ENCODE assay signal across 8 mouse cellular contexts in genomic region chr9:14612588-14612987, GRCm38 (mm10). TPM values are rescaled to one million over a fixed set of nuclear protein-coding genes. Genes with fewer than 3 reads are reported as not detected.
DNase-seq lines count a peak whose midpoint lies in the region; ATAC-seq lines count a peak whose summit lies in the region.

No protein-coding gene starts in this region.

- peak overlapping the region; percentile 93 for H3K4me3 ChIP-seq in kidney, embryonic 14.5 days (ENCODE audit: low read length)
- peak overlapping the region; percentile 89 for H3K4me3 ChIP-seq in embryonic facial prominence, embryonic 14.5 days (ENCODE audit: low read depth, low read length)
- peak overlapping the region; percentile 96 for H3K4me3 ChIP-seq in intestine, embryonic 14.5 days (ENCODE audit: low read depth, low read length)
- peak overlapping the region; percentile 11; the same call in 1 of the 2 replicates for H3K4me3 ChIP-seq in midbrain, embryonic 16.5 days (ENCODE audit: low read depth, low read length)

- ATAC-seq in kidney, embryonic 14.5 days (ENCODE audit: low FRiP score, low TSS enrichment): no peak
- ATAC-seq in embryonic facial prominence, embryonic 14.5 days (ENCODE audit: low read depth): no peak
- ATAC-seq in intestine, embryonic 14.5 days (replicated peaks; ENCODE audit: low FRiP score, low TSS enrichment, low read depth): no peak
- no peak for ATAC-seq in midbrain, embryonic 16.5 days

- H3K36me3 ChIP-seq in kidney, embryonic 14.5 days (ENCODE audit: control insufficient read depth, insufficient read depth, low read length): 0 out of 2 replicates have a peak, but pooled peaks cover 2% of the 10 kb centered on the region
- H3K36me3 ChIP-seq in embryonic facial prominence, embryonic 14.5 days (ENCODE audit: control insufficient read depth, insufficient read depth, low read length): no peaks in the 10 kb centered on the region
- H3K36me3 ChIP-seq in intestine, embryonic 14.5 days (ENCODE audit: control insufficient read depth, insufficient read depth, low read length): 0 out of 2 replicates have a peak, but pooled peaks cover 2% of the 10 kb centered on the region
- no peaks in the 10 kb centered on the region for H3K36me3 ChIP-seq in midbrain, embryonic 16.5 days (ENCODE audit: control insufficient read depth, insufficient read depth, low read length)

- no peaks in the 10 kb centered on the region for H3K27me3 ChIP-seq in kidney, embryonic 14.5 days (ENCODE audit: control insufficient read depth, insufficient read depth, low read length)
- no peaks in the 10 kb centered on the region for H3K27me3 ChIP-seq in embryonic facial prominence, embryonic 14.5 days (replicated peaks; ENCODE audit: control insufficient read depth, insufficient read depth, low read length)
- no peaks in the 10 kb centered on the region for H3K27me3 ChIP-seq in intestine, embryonic 14.5 days (replicated peaks; ENCODE audit: control insufficient read depth, insufficient read depth, low read length)
- no peaks in the 10 kb centered on the region for H3K27me3 ChIP-seq in midbrain, embryonic 16.5 days (ENCODE audit: control insufficient read depth, insufficient read depth, low read depth, low read length)

- peak overlapping the region; percentile 84 for H3K4me2 ChIP-seq in kidney, embryonic 14.5 days (replicated peaks; ENCODE audit: low read depth, low read length)
- H3K4me2 ChIP-seq in embryonic facial prominence, embryonic 14.5 days (ENCODE audit: low read depth, low read length): peak overlapping the region; percentile 86
- peak overlapping the region; percentile 90 for H3K4me2 ChIP-seq in intestine, embryonic 14.5 days (ENCODE audit: low read length)
- peak overlapping the region; percentile 63 for H3K4me2 ChIP-seq in midbrain, embryonic 16.5 days (ENCODE audit: low read length)

- H3K9me3 ChIP-seq in kidney, embryonic 14.5 days (ENCODE audit: control insufficient read depth, low read length): no peaks in the 10 kb centered on the region
- no peaks in the 10 kb centered on the region for H3K9me3 ChIP-seq in embryonic facial prominence, embryonic 14.5 days (ENCODE audit: control insufficient read depth, low read length)
- 0 out of 2 replicates have a peak, but pooled peaks cover 2% of the 10 kb centered on the region for H3K9me3 ChIP-seq in intestine, embryonic 14.5 days (ENCODE audit: control insufficient read depth, low read length)
- H3K9me3 ChIP-seq in midbrain, embryonic 16.5 days (replicated peaks; ENCODE audit: control insufficient read depth, low read length, poor library complexity, severe bottlenecking): no peaks in the 10 kb centered on the region

- H3K27ac ChIP-seq in kidney, embryonic 14.5 days (ENCODE audit: low read depth, low read length): peak overlapping the region; percentile 90
- peak overlapping the region; percentile 55; the same call in 1 of the 2 replicates for H3K27ac ChIP-seq in embryonic facial prominence, embryonic 14.5 days (replicated peaks; ENCODE audit: low read depth, low read length)
- H3K27ac ChIP-seq in intestine, embryonic 14.5 days (ENCODE audit: low read depth): no peak overlapping the region; the same call in 1 of the 2 replicates
- no peak overlapping the region for H3K27ac ChIP-seq in midbrain, embryonic 16.5 days (ENCODE audit: low read length)

- H3K9ac ChIP-seq in kidney, embryonic 14.5 days (ENCODE audit: low read depth, low read length): peak overlapping the region; percentile 97; the same call in 1 of the 2 replicates
- H3K9ac ChIP-seq in embryonic facial prominence, embryonic 14.5 days (ENCODE audit: low read depth, low read length): peak overlapping the region; percentile 98
- peak overlapping the region; percentile 97 for H3K9ac ChIP-seq in intestine, embryonic 14.5 days (ENCODE audit: low read length)
- peak overlapping the region; percentile 47; the same call in 1 of the 2 replicates for H3K9ac ChIP-seq in midbrain, embryonic 16.5 days (ENCODE audit: low read depth, low read length)

- DNase-seq in kidney, postnatal 4 days: no peak
- no peak for DNase-seq in embryonic facial prominence, embryonic 14.5 days (ENCODE audit: low spot score)
- no peak for DNase-seq in intestine, embryonic 14.5 days (ENCODE audit: low spot score)
- DNase-seq in embryo, embryonic 11 days: no peak
- DNase-seq in ovary, postnatal 36 days (ENCODE audit: low spot score): no peak
- DNase-seq in urinary bladder, postnatal 36 days (ENCODE audit: low spot score in 2 of 2): no peak

- peaks cover 38% of the 10 kb centered on the region for H3K4me1 ChIP-seq in kidney, embryonic 14.5 days (ENCODE audit: control insufficient read depth, insufficient read depth, low read length)
- peaks cover 36% of the 10 kb centered on the region for H3K4me1 ChIP-seq in embryonic facial prominence, embryonic 14.5 days (ENCODE audit: control insufficient read depth, insufficient read depth, low read length)
- H3K4me1 ChIP-seq in intestine, embryonic 14.5 days (replicated peaks; ENCODE audit: control insufficient read depth, insufficient read depth, low read length): peaks cover 32% of the 10 kb centered on the region
- H3K4me1 ChIP-seq in midbrain, embryonic 16.5 days (ENCODE audit: control insufficient read depth, insufficient read depth, low read length): peaks cover 24% of the 10 kb centered on the region

RNA-seq across cellular contexts. Expression of gene Amotl1, which starts 32.3 kb away (rescaled TPM):
- 19.1 and 32.9 TPM in 2 replicates for polyA plus RNA-seq in kidney, embryonic 14.5 days (2014; fragmentation: Nextera tagmentation; extraction: Ambion mirVana)
- 48.4 and 49.1 TPM in 2 replicates for polyA plus RNA-seq in embryonic facial prominence, embryonic 14.5 days (2014; fragmentation: Nextera tagmentation; extraction: Ambion mirVana)
- 22.4 and 23.6 TPM in 2 replicates for polyA plus RNA-seq in intestine, embryonic 14.5 days (2014; fragmentation: Nextera tagmentation; extraction: Ambion mirVana)
- 8.3 and 9.1 TPM in 2 replicates for polyA plus RNA-seq in midbrain, embryonic 16.5 days (2015; fragmentation: Nextera tagmentation; extraction: Ambion mirVana)

Comparison
In these comparisons a context has a peak if more than half of its experiments do, and no peak if none do; other contexts are left out.
1. H3K27ac ChIP-seq: peak in kidney, embryonic 14.5 days (single experiment) and embryonic facial prominence, embryonic 14.5 days (single experiment); none in intestine, embryonic 14.5 days (single experiment) and midbrain, embryonic 16.5 days (single experiment).
2. H3K4me3 ChIP-seq: peak in every context shown above with its lines; median percentile 96 in intestine, embryonic 14.5 days; 93 in kidney, embryonic 14.5 days; 89 in embryonic facial prominence, embryonic 14.5 days; 11 in midbrain, embryonic 16.5 days.
3. H3K9ac ChIP-seq: peak in every context shown above with its lines; median percentile 98 in embryonic facial prominence, embryonic 14.5 days; 97 in kidney, embryonic 14.5 days; 97 in intestine, embryonic 14.5 days; 47 in midbrain, embryonic 16.5 days.
4. Peak in every context shown above with its lines, with median percentiles within 50 percentile points of each other: H3K4me2 ChIP-seq.